Mouse (Mus musculus): ENCODE measurements around the gene Sncb.

DNA sequence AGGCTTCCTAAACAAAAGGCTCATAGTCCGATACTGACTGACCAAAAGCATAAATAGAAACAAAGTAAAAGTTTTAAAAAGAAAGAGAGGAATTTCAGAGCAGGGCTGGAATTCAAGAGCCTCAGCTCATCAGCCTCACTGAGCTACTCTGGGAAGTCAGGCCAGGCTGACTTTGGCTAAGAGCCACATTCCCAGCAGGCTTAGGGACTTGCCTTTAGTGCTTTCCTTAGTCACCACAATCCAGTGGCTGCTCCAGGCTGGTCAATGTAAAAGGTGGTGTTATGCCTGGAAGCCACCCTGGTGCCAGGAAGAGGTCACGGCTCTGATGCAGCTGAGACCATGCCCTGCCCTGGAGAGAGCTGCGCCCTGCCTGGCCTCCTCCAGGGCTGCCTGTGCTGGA lies 14.2 kb upstream of the Sncb start:
- TF ChIP-seq CTCF (IDR thresholded peaks at IDR 0.05; ENCODE audit: borderline replicate concordance, extremely low read depth, insufficient read depth, insufficient read length) (no peak), POLR2A (IDR thresholded peaks at IDR 0.05; ENCODE audit: borderline replicate concordance, extremely low read depth, insufficient read depth, insufficient read length, poor library complexity, severe bottlenecking) (no peak)
